Mouse (Mus musculus) hindbrain, embryonic 11.5 days (tissue): ENCODE results near the gene D8Ertd738e. TPM values are rescaled to one million over a fixed set of nuclear protein-coding genes. Genes with fewer than 3 reads are reported as not detected.

Experiments
- ATAC-seq: fragments of 200-750 bp; cut with Nextera tagmentation; 2 replicates; pipeline ENCODE4 v1.8.0; 2017; ENCODE audit warnings: mild to moderate bottlenecking, moderate TSS enrichment, moderate library complexity; ENCODE audit not compliant: low FRiP score
- DNase-seq: peaks from one replicate; pipeline ENCODE4 v3.0.0-alpha.2; 2015; ENCODE audit warnings: low spot score
- H3K27ac ChIP-seq: fragments of 300-500 bp; sonication (generic); 2 replicates; pipeline ENCODE4 v1.5.1; 2014; ENCODE audit warnings: mild to moderate bottlenecking, low read depth, low read length
- H3K27me3 ChIP-seq: fragments of 300-500 bp; sonication (generic); 2 replicates; pipeline ENCODE4 v1.6.1; 2014; ENCODE audit warnings: mild to moderate bottlenecking, low read length, moderate library complexity, mixed read lengths; ENCODE audit not compliant: control insufficient read depth, insufficient read depth
- H3K36me3 ChIP-seq: fragments of 300-500 bp; sonication (generic); 2 replicates; pipeline ENCODE4 v1.6.1; 2014; ENCODE audit warnings: mild to moderate bottlenecking, low read length, moderate library complexity, mixed read lengths; ENCODE audit not compliant: control insufficient read depth, insufficient read depth
- H3K4me1 ChIP-seq: fragments of 300-500 bp; sonication (generic); replicated peaks from 2 replicates; pipeline ENCODE4 v1.6.1; 2014; ENCODE audit warnings: low read length, mixed read lengths; ENCODE audit not compliant: control insufficient read depth, insufficient read depth
- H3K4me2 ChIP-seq: fragments of 300-500 bp; sonication (generic); replicated peaks from 2 replicates; pipeline ENCODE4 v1.6.1; 2014; ENCODE audit warnings: mild to moderate bottlenecking, low read depth, low read length
- H3K4me3 ChIP-seq: fragments of 300-500 bp; sonication (generic); 2 replicates; pipeline ENCODE4 v1.5.1; 2014; ENCODE audit warnings: low read depth, low read length
- H3K9ac ChIP-seq: fragments of 300-500 bp; sonication (generic); 2 replicates; pipeline ENCODE4 v1.6.1; 2014; ENCODE audit warnings: low read depth, low read length
- H3K9me3 ChIP-seq: fragments of 300-500 bp; sonication (generic); 2 replicates; pipeline ENCODE4 v1.6.1; 2016; ENCODE audit warnings: low read length; ENCODE audit not compliant: control insufficient read depth
- WGBS: fragments of 180-500 bp; shearing (Covaris S2); extraction: QIAGEN DNeasy Blood & Tissue Kit; methylation state at CpG from one replicate; pipeline ENCODE4 v1.1.7; 2014; 5-methylcytosine and 5-hydroxymethylcytosine counted together
- polyA plus RNA-seq: library from polyadenylated mRNA; unstranded; fragments of >200 nt; fragmentation: Nextera tagmentation; extraction: Ambion mirVana; gene quantifications from 2 replicates; pipeline ENCODE4 v1.2.1, GENCODE M21; 2014

D8Ertd738e gene
- polyA plus RNA-seq, 1 experiment from 2014 or later = 298 TPM

- peaks cover 18% of the 10 kb centered on the region for H3K36me3 ChIP-seq
- 57% methylated on average over 34 of the region's 34 CpGs for WGBS
Measured at GRCm38 (mm10) chr8:84210167-84210791, 39.2 kb downstream of the D8Ertd738e start.

GRCm38 (mm10) chr8:84208381-84209380 is 40.8 kb downstream of the D8Ertd738e start:
- no peak overlapping the region for H3K4me2 ChIP-seq
- no peak overlapping the region for H3K9ac ChIP-seq
- H3K4me3 ChIP-seq = no peak overlapping the region
- H3K36me3 ChIP-seq = peaks cover 15% of the 10 kb centered on the region
- no peak for DNase-seq
- ATAC-seq = no peak
- H3K9me3 ChIP-seq = no peaks in the 10 kb centered on the region
- peaks cover 2% of the 10 kb centered on the region; the same call in 1 of the 2 replicates for H3K4me1 ChIP-seq
- no peak overlapping the region for H3K27ac ChIP-seq
- H3K27me3 ChIP-seq = no peaks in the 10 kb centered on the region
- 56% methylated on average over 17 of the region's 17 CpGs for WGBS

More at GRCm38 (mm10) chr8:84210167-84210791, 39.2 kb downstream of the D8Ertd738e start:
- H3K4me3 ChIP-seq = no peak overlapping the region
- no peak overlapping the region for H3K4me2 ChIP-seq
- H3K4me1 ChIP-seq = no peaks in the 10 kb centered on the region; the same call in 1 of the 2 replicates
- H3K9me3 ChIP-seq = no peaks in the 10 kb centered on the region
- no peak overlapping the region for H3K27ac ChIP-seq
- ATAC-seq (peak; percentile 62), DNase-seq (peak; percentile 89)
- H3K27me3 ChIP-seq = no peaks in the 10 kb centered on the region
- no peak overlapping the region for H3K9ac ChIP-seq

- Histone ChIP-seq H3K9me3 (no peaks in the 10 kb centered on the region), H3K27me3 (no peaks in the 10 kb centered on the region), H3K27ac (no peak overlapping the region; the same call in 1 of the 2 replicates), H3K36me3 (peaks cover 13% of the 10 kb centered on the region), H3K4me1 (peaks cover 3% of the 10 kb centered on the region; the same call in 1 of the 2 replicates), H3K9ac (no peak overlapping the region), H3K4me2 (no peak overlapping the region), H3K4me3 (no peak overlapping the region)
- 70% methylated on average over 7 of the region's 7 CpGs for WGBS
- ATAC-seq (no peak), DNase-seq (no peak)
Measured at GRCm38 (mm10) chr8:84207811-84208210, 41.7 kb downstream of the D8Ertd738e start.

GRCm38 (mm10) chr8:84206666-84207065 is 42.9 kb downstream of the D8Ertd738e start:
- 81% methylated on average over 3 of the region's 3 CpGs for whole genome bisulfite sequencing
- H3K4me3 ChIP-seq = no peak overlapping the region
- no peaks in the 10 kb centered on the region for H3K9me3 ChIP-seq
- H3K4me2 ChIP-seq = no peak overlapping the region
- H3K27me3 ChIP-seq = no peaks in the 10 kb centered on the region
- no peak overlapping the region for H3K27ac ChIP-seq
- no peak for DNase-seq
- peaks cover 6% of the 10 kb centered on the region for H3K36me3 ChIP-seq
- peaks cover 3% of the 10 kb centered on the region; the same call in 1 of the 2 replicates for H3K4me1 ChIP-seq
- H3K9ac ChIP-seq = no peak overlapping the region
- no peak for ATAC-seq

- DNase-seq = no peak
Measured at GRCm38 (mm10) chr8:84205073-84205472, 44.4 kb downstream of the D8Ertd738e start.

GRCm38 (mm10) chr8:84203975-84204772 is 45.3 kb downstream of the D8Ertd738e start:
- DNase-seq (peak; percentile 46), ATAC-seq (no peak)
- H3K9ac ChIP-seq = peak overlapping the region; percentile 66
- WGBS = 56% methylated on average over 13 of the region's 13 CpGs
- 0 out of 2 replicates have a peak, but pooled peaks cover 4% of the 10 kb centered on the region for H3K27me3 ChIP-seq
- H3K4me3 ChIP-seq = peak overlapping the region; percentile 30
- H3K27ac ChIP-seq = peak overlapping the region; percentile 14; the same call in 1 of the 2 replicates
- no peaks in the 10 kb centered on the region for H3K9me3 ChIP-seq
- H3K36me3 ChIP-seq = no peaks in the 10 kb centered on the region
- H3K4me1 ChIP-seq = peaks cover 17% of the 10 kb centered on the region
- H3K4me2 ChIP-seq = peak overlapping the region; percentile 65

More at GRCm38 (mm10) chr8:84205073-84205472, 44.4 kb downstream of the D8Ertd738e start:
- H3K27ac ChIP-seq = no peak overlapping the region
- ATAC-seq = no peak
- peaks cover 16% of the 10 kb centered on the region for H3K4me1 ChIP-seq
- H3K4me2 ChIP-seq = no peak overlapping the region
- 86% methylated on average over 5 of the region's 5 CpGs for WGBS
- no peaks in the 10 kb centered on the region for H3K36me3 ChIP-seq
- H3K9me3 ChIP-seq = no peaks in the 10 kb centered on the region
- H3K9ac ChIP-seq = no peak overlapping the region
- 0 out of 2 replicates have a peak, but pooled peaks cover 4% of the 10 kb centered on the region for H3K27me3 ChIP-seq
- H3K4me3 ChIP-seq = no peak overlapping the region

- Histone ChIP-seq H3K9ac (peak overlapping the region; percentile 66), H3K4me1 (peaks cover 22% of the 10 kb centered on the region), H3K27ac (peak overlapping the region; percentile 14; the same call in 1 of the 2 replicates), H3K36me3 (no peaks in the 10 kb centered on the region), H3K4me3 (peak overlapping the region; percentile 30), H3K9me3 (no peaks in the 10 kb centered on the region), H3K4me2 (peak overlapping the region; percentile 65), H3K27me3 (0 out of 2 replicates have a peak, but pooled peaks cover 4% of the 10 kb centered on the region)
- ATAC-seq (peak; percentile 31), DNase-seq (peak; percentile 72)
- WGBS = 11% methylated on average over 34 of the region's 34 CpGs
Measured at GRCm38 (mm10) chr8:84202938-84203917, 46.3 kb downstream of the D8Ertd738e start.
